Mouse (Mus musculus) midbrain, embryonic 10.5 days (tissue): ENCODE data around the gene Zmynd8. TPM values are rescaled to one million over a fixed set of nuclear protein-coding genes. Genes with fewer than 3 reads are reported as not detected.

Experiments
- microRNA-seq: library from miRNA; unstranded; fragments of <30 nt; microRNA quantifications from one replicate; pipeline ENCODE4, GENCODE M21; 2017
- polyA plus RNA-seq: library from polyadenylated mRNA; unstranded; fragments of >200 nt; fragmentation: Nextera tagmentation; extraction: Ambion mirVana; gene quantifications from 2 replicates; pipeline ENCODE4 v1.2.1, GENCODE M21; 2016

Gene Zmynd8
- polyA plus RNA-seq, 1 experiment from 2014 or later, result 61.4 TPM

Small RNAs within 50 kb of the gene (microRNA-seq; reads per million reads assigned to microRNA genes)
- not detected for gene Gm22692

Other genes starting within 250 kb of the Zmynd8 start
- 15.2 and 15.9 TPM in 2 replicates for gene Ncoa3, start 93.6 kb upstream of the Zmynd8 start, polyA plus RNA-seq